Mouse (Mus musculus) subcutaneous adipose tissue, adult 2 months (tissue): ENCODE results near the gene Snap23. TPM values are rescaled to one million over a fixed set of nuclear protein-coding genes. Genes with fewer than 3 reads are reported as not detected.

Experiments used
- polyA plus RNA-seq: library from polyadenylated mRNA; depleted of rRNA; stranded (reverse); fragments of >200 nt; gene quantifications from 2 replicates; pipeline ENCODE4 v1.2.3, GENCODE M21; 2012; ENCODE audit warnings: low replicate concordance; rRNA removed

Snap23 gene
- 12.9 and 15.8 TPM in 2 replicates for polyA plus RNA-seq

DNA sequence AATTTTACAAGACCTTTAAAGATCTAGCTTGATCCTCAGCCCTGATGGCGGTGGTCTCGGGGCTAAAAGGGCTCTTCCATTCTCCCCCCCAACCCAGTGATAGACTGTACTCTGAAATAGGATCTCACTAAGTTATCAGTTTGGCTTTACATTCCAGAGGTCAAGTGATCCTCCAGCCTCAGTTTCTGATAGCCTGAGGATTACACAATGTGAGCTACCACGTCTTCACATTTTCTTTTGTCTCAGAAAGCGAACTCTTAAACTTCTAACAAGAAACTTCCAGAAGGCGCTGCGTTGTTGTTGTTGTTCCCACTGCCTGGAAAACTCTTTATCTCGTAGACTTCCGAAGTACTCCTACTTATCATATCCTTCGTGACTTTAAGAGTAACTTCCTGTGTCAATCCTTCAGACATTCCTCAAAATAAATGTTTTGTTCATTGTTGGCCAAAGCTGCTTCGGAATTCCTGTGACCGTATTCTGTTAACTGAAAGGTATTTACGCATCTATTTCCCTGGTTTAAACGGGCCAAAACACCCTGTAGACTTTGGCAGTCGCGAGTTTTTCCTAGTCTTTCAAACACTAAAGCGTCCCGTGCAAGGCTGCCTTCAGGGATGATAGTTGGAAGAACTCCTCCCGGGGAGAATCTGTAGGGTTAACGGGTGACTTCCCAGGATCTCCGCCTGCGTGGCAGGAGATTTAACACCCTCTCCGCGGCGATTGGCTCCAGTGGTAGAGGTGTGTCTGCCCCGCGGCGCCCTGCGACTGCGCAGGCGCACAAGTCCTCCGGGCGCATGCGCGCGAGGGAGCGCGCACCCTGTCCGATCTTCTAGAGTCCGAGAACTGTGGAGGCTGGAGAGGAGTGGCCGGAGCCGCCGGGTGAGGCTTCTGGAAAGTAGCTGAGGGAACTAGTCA, at the start of gene Snap23:
Gene Snap23 (plus strand): TSS at position 786 of the 912 bp plus-strand sequence.

DNA sequence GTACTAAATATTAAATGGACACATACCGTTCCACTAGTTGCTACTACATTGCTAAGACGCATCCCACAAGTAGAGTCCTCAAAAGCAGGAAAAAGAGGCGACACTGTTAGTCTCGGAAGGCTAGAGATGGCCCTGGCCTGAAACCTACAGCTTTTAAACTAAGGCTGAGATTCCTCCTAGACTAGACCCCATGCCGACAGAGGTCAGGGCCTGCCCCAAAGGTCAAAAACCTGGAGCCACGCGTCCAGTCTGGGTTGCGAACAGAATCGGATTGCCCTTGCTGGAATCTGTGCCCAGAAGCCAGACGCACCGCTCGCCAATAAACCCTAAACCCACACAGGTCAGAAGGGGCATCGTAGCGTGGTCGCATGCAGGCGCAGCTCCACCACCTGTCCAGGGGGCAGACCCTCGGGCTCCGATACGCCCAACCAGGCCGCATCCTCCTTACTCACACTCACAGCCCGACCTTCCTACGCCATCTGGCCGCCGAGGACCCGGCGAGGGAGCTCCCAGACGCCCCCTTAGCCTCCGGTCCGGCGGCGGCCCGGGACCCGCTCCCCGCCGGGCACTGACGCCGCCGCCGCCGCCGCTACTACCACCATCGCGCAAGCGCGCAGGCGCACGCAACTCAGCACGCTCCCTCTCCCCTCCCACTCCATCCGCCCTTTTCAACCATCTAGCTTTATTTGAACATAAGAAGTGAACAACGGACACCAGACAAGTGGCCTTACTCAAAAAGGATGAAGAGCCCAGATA, 4.1 kb upstream of the Snap23 start, which contains the start of gene Zfp106:
Gene Zfp106 (minus strand): TSS at position 609 of the 756 bp plus-strand sequence.

DNA sequence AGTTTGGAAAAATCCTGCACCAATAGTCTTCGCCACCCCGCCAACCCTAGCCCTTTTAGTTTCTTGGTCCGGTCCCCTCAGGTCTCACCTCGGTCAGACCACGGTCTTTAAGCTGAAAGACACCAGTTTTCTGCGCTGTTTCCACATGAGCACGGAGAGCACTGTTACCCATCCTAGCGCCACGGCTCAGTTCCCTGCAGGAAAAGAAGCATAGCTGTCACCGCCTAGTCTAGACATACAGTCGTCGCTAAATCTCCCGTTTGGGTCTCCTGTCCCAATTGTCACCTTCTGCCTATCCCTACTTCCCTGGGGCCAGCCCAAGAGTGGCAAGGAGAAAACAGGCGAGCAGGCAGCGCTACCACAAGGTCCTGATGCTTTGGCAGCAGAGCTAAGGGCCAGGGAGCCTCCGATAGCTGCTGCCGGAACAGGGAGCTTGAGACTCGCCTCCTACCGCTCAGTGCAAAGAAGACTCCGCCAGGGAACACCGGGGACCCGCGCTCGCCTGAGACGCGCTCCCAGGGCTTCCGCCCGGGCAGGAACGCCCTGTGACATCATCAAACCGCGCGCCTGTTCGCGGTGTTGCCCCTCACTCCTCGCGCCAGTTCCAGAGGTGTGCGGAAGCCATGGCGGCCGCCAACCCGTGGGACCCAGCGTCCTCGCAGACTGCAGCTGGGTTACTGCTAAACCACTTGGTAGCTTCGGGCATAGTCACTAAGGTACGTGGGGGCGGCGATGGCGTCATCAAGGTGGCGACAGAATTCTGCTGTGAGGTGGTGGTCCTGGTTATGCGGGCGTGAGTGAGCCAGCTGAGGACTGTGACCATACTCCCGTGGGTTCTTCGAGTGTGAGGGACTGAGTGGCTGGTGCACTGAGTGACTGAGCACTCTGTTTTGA, 41.6 kb downstream of the Snap23 start, which contains the start of the genes Haus2 and Lrrc57:
Gene Haus2 (plus strand): TSS at position 554 of the 894 bp plus-strand sequence.
Gene Lrrc57 (minus strand): TSS at position 691 of the 894 bp plus-strand sequence.

DNA sequence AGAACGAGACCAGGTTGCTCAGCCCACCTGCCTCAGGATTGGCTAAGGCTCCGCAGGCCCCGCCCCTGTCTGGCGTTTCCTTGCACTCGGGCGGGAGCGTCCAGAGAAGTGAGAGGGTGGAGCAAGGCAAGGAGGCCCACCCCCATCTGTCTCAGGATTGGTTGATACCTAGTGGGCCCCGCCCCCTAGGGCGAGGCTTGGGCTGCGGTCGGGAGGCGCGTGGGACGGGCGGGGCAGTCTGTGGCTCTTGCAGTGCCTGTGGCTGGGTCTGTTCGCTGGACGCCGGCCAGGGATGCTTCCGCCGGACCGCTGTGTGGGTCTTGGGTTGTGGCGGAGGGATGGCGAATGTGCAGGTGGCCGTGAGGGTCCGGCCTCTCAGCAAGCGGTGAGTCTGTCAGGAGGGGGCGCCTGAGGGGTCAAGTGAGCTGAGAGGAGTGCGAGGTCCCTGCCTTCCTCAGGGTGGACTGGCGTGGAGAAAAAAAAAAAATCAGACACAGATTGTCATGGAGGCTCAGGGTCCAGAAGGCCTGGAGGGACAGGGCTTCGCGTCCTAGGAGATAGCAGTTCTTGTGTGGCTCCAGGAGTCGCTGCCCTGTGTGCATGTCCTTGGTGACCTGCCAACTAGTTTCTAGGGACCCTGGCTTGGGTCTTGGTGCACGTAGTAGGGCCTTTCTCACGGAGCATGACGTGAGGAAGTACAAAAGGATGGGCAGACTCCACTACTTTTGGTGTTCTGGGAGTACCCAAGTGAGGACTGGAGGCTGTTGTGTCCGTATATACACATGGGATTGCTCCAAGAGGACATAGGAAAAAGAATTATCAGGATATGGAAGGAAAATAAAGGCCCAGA, 61.6 kb downstream of the Snap23 start, which contains the start of gene Stard9:
Gene Stard9 (plus strand): TSS at position 236 of the 850 bp plus-strand sequence.

Other genes starting within 250 kb of the Snap23 start
- gene Vps39, start 214.5 kb upstream of the Snap23 start, polyA plus RNA-seq = 29.6 and 31.6 TPM in 2 replicates
- 31.8 and 33.6 TPM in 2 replicates for gene Ganc, start 163.8 kb upstream of the Snap23 start, polyA plus RNA-seq
- 10.3 and 16.7 TPM in 2 replicates for gene Tmem87a, start 163.6 kb upstream of the Snap23 start, polyA plus RNA-seq
- 0.44 and 0.87 TPM in 2 replicates for gene Capn3, start 111.7 kb upstream of the Snap23 start, polyA plus RNA-seq
- 65.4 and 74.4 TPM in 2 replicates for gene Zfp106, start 3.8 kb upstream of the Snap23 start, polyA plus RNA-seq
- 4.0 and 5.6 TPM in 2 replicates for gene Haus2, start 41.7 kb downstream of the Snap23 start, polyA plus RNA-seq
- 12.4 and 17.2 TPM in 2 replicates for gene Lrrc57, start 41.8 kb downstream of the Snap23 start, polyA plus RNA-seq
- 24.0 and 27.3 TPM in 2 replicates for gene Stard9, start 61.5 kb downstream of the Snap23 start, polyA plus RNA-seq